Mouse (Mus musculus) B cell, adult 2 months (primary cell): ENCODE measurements around the gene Cideb.
A peak's percentile ranks its signal among the peaks of the same experiment; 100 is the strongest.

ENCODE experiments used
- DNase-seq, 2 experiments: peaks; one replicate each; pipeline ENCODE4 v3.0.0; 2022

The Cideb gene

GRCm38 (mm10) chr14:55758363-55758784, at the start of gene Cideb:
TSS of gene Cideb (minus strand) at chr14:55758458.
- no peak for DNase-seq

GRCm38 (mm10) chr14:55795380-55796163, 37.3 kb upstream of the Cideb start:
- DNase-seq: no peak

- no peak for DNase-seq
Measured at GRCm38 (mm10) chr14:55793946-55794345, 35.7 kb upstream of the Cideb start.

- DNase-seq: no peak
Measured at GRCm38 (mm10) chr14:55793461-55793860, 35.2 kb upstream of the Cideb start.

GRCm38 (mm10) chr14:55788256-55789050, 30.2 kb upstream of the Cideb start, which contains the start of gene Ripk3:
TSS of gene Ripk3 (minus strand) at chr14:55788865.
- DNase-seq: peak; percentile 78 to 85

- DNase-seq: no peak
Measured at GRCm38 (mm10) chr14:55787731-55788130, 29.5 kb upstream of the Cideb start.

GRCm38 (mm10) chr14:55785195-55785594, 26.9 kb upstream of the Cideb start:
- DNase-seq: no peak

- no peak for DNase-seq
Measured at GRCm38 (mm10) chr14:55783958-55784235, 25.6 kb upstream of the Cideb start, which contains the start of gene Adcy4. TSS of gene Adcy4 (minus strand) at chr14:55784095.

- no peak for DNase-seq
Measured at GRCm38 (mm10) chr14:55783171-55783957, 25.1 kb upstream of the Cideb start.

GRCm38 (mm10) chr14:55782361-55782960, 24.2 kb upstream of the Cideb start:
- no peak for DNase-seq

GRCm38 (mm10) chr14:55781310-55781709, 23.1 kb upstream of the Cideb start:
- peak; percentile 64 to 67 for DNase-seq

GRCm38 (mm10) chr14:55780736-55781135, 22.5 kb upstream of the Cideb start:
- DNase-seq: no peak

GRCm38 (mm10) chr14:55779656-55780055, 21.4 kb upstream of the Cideb start:
- peak; percentile 0 for DNase-seq

GRCm38 (mm10) chr14:55778686-55779085, 20.4 kb upstream of the Cideb start:
- peak in 1 of 2 experiments; percentile 0 for DNase-seq

- DNase-seq: peak in 1 of 2 experiments; percentile 0
Measured at GRCm38 (mm10) chr14:55777806-55778205, 19.5 kb upstream of the Cideb start.

GRCm38 (mm10) chr14:55777176-55777575, 18.9 kb upstream of the Cideb start:
- no peak for DNase-seq

- no peak for DNase-seq
Measured at GRCm38 (mm10) chr14:55776711-55777110, 18.5 kb upstream of the Cideb start.

- no peak for DNase-seq
Measured at GRCm38 (mm10) chr14:55769087-55769703, 10.9 kb upstream of the Cideb start.

GRCm38 (mm10) chr14:55768555-55768954, 10.3 kb upstream of the Cideb start:
- DNase-seq: no peak

- peak; percentile 46 to 56 for DNase-seq
Measured at GRCm38 (mm10) chr14:55767519-55768414, 9.5 kb upstream of the Cideb start.

- DNase-seq: no peak
Measured at GRCm38 (mm10) chr14:55765696-55766095, 7.4 kb upstream of the Cideb start, which contains the start of gene Ltb4r1. TSS of gene Ltb4r1 (plus strand) at chr14:55765962.
